Comparison of ENCODE assay signal across 8 mouse cellular contexts in genomic region chrX:163908337-163909250, GRCm38 (mm10). TPM values are rescaled to one million over a fixed set of nuclear protein-coding genes. Genes with fewer than 3 reads are reported as not detected.
DNase-seq lines count a peak whose midpoint lies in the region; ATAC-seq and TF ChIP-seq lines count a peak whose summit lies in the region.

Gene Ap1s2, plus strand, starts transcription at chrX:163909017.

- 22% methylated on average over 60 of the region's 80 CpGs for WGBS in forebrain, embryonic 12.5 days
- 19% methylated on average over 74 of the region's 80 CpGs for WGBS in heart, postnatal 0 days
- WGBS in liver, embryonic 16.5 days (ENCODE audit: insufficient replicate concordance), result 19% methylated on average over 77 of the region's 80 CpGs
- WGBS in neural tube, embryonic 13.5 days, result 18% methylated on average over 74 of the region's 80 CpGs

- ATAC-seq in forebrain, embryonic 12.5 days (ENCODE audit: low FRiP score), result peak; percentile 99
- ATAC-seq in heart, postnatal 0 days (ENCODE audit: insufficient read depth, low read depth), result peak; percentile 99
- peak; percentile 99 for ATAC-seq in liver, embryonic 16.5 days (ENCODE audit: low read depth)
- ATAC-seq in neural tube, embryonic 13.5 days (ENCODE audit: low read depth), result peak; percentile 100

- TF ChIP-seq POLR2A in testis, adult 2 months (IDR thresholded peaks at IDR 0.05; ENCODE audit: control insufficient read depth, low read depth, low read length), result peak; percentile 42

- TF ChIP-seq EP300 in heart, postnatal 0 days (IDR thresholded peaks at IDR 0.05; ENCODE audit: low read depth), result no peak

- no peak for TF ChIP-seq CTCF in E14TG2a.4 (conservative IDR thresholded peaks at IDR 0.05; ENCODE audit: low read length)
- peak; percentile 18; the same call in 1 of the 2 replicates for TF ChIP-seq CTCF in heart, postnatal 0 days (IDR thresholded peaks at IDR 0.05; ENCODE audit: low read depth)
- TF ChIP-seq CTCF in testis, adult 2 months (IDR thresholded peaks at IDR 0.05; ENCODE audit: control insufficient read depth, insufficient read depth, insufficient replicate concordance, low read depth, low read length), result no peak

- H3K27ac ChIP-seq in forebrain, embryonic 12.5 days, result peak within 1 kb of the TSS; percentile 94
- H3K27ac ChIP-seq in heart, postnatal 0 days (ENCODE audit: low read depth), result peak within 1 kb of the TSS; percentile 83
- peak within 1 kb of the TSS; percentile 81 for H3K27ac ChIP-seq in liver, embryonic 16.5 days (ENCODE audit: low read length)
- peak within 1 kb of the TSS; percentile 91 for H3K27ac ChIP-seq in neural tube, embryonic 13.5 days (replicated peaks)
- peak within 1 kb of the TSS; percentile 84 for H3K27ac ChIP-seq in testis, adult 2 months (ENCODE audit: control insufficient read depth, insufficient read depth, low read depth, low read length)

- DNase-seq in c-Kit-positive CD71-positive TER-119-positive erythroid progenitor cells, embryonic 14.5 days (ENCODE audit: low spot score), result peak; percentile 87
- peak; percentile 84 for DNase-seq in heart, postnatal 0 days (ENCODE audit: low spot score)
- peak; percentile 93 to 96 for DNase-seq in kidney, postnatal 4 days

- peak within 1 kb of the TSS; percentile 52 for H3K4me2 ChIP-seq in forebrain, embryonic 12.5 days
- H3K4me2 ChIP-seq in heart, postnatal 0 days (ENCODE audit: low read depth, low read length), result peak within 1 kb of the TSS; percentile 63
- H3K4me2 ChIP-seq in liver, embryonic 16.5 days (ENCODE audit: low read depth, low read length), result peak within 1 kb of the TSS; percentile 92
- H3K4me2 ChIP-seq in neural tube, embryonic 13.5 days, result peak within 1 kb of the TSS; percentile 57

- H3K36me3 ChIP-seq in E14TG2a.4 (ENCODE audit: insufficient read depth, low read length), result no peaks in the 10 kb centered on the region
- no peaks in the 10 kb centered on the region for H3K36me3 ChIP-seq in forebrain, embryonic 12.5 days (replicated peaks)
- no peaks in the 10 kb centered on the region for H3K36me3 ChIP-seq in heart, postnatal 0 days (replicated peaks; ENCODE audit: control insufficient read depth, insufficient read depth, low read length)
- H3K36me3 ChIP-seq in liver, embryonic 16.5 days (ENCODE audit: control insufficient read depth, insufficient read depth), result no peaks in the 10 kb centered on the region
- no peaks in the 10 kb centered on the region for H3K36me3 ChIP-seq in neural tube, embryonic 13.5 days
- no peaks in the 10 kb centered on the region for H3K36me3 ChIP-seq in testis, adult 2 months (ENCODE audit: control insufficient read depth, insufficient read depth, low read length)

- peak within 1 kb of the TSS; percentile 61 for H3K9ac ChIP-seq in forebrain, embryonic 12.5 days
- peak within 1 kb of the TSS; percentile 60 for H3K9ac ChIP-seq in heart, postnatal 0 days (replicated peaks; ENCODE audit: low read depth, low read length)
- peak within 1 kb of the TSS; percentile 73 for H3K9ac ChIP-seq in liver, embryonic 16.5 days (ENCODE audit: low read depth, low read length)
- H3K9ac ChIP-seq in neural tube, embryonic 13.5 days, result peak within 1 kb of the TSS; percentile 74

- no peaks in the 10 kb centered on the region for H3K9me3 ChIP-seq in E14TG2a.4 (ENCODE audit: low read length)
- no peaks in the 10 kb centered on the region for H3K9me3 ChIP-seq in forebrain, embryonic 12.5 days
- H3K9me3 ChIP-seq in heart, postnatal 0 days (replicated peaks; ENCODE audit: control insufficient read depth, low read length), result no peaks in the 10 kb centered on the region
- no peaks in the 10 kb centered on the region for H3K9me3 ChIP-seq in liver, embryonic 16.5 days (replicated peaks; ENCODE audit: control insufficient read depth, low read length)
- no peaks in the 10 kb centered on the region for H3K9me3 ChIP-seq in neural tube, embryonic 13.5 days

- 0 out of 2 replicates have a peak, but pooled peaks cover 9% of the 10 kb centered on the region for H3K4me1 ChIP-seq in E14TG2a.4 (replicated peaks; ENCODE audit: low read depth, low read length)
- no peaks in the 10 kb centered on the region for H3K4me1 ChIP-seq in forebrain, embryonic 12.5 days
- H3K4me1 ChIP-seq in heart, postnatal 0 days (ENCODE audit: control insufficient read depth, insufficient read depth), result no peaks in the 10 kb centered on the region
- no peaks in the 10 kb centered on the region; the same call in none of the 2 replicates for H3K4me1 ChIP-seq in liver, embryonic 16.5 days (ENCODE audit: control insufficient read depth, low read depth, low read length)
- H3K4me1 ChIP-seq in neural tube, embryonic 13.5 days (replicated peaks), result no peaks in the 10 kb centered on the region
- no peaks in the 10 kb centered on the region for H3K4me1 ChIP-seq in testis, adult 2 months (ENCODE audit: control insufficient read depth, insufficient read depth, low read length)

- peak within 1 kb of the TSS; percentile 83 for H3K4me3 ChIP-seq in E14TG2a.4 (replicated peaks; ENCODE audit: low read length)
- H3K4me3 ChIP-seq in forebrain, embryonic 12.5 days (replicated peaks), result peak within 1 kb of the TSS; percentile 61
- peak within 1 kb of the TSS; percentile 82 for H3K4me3 ChIP-seq in heart, postnatal 0 days (ENCODE audit: low read depth, low read length)
- peak within 1 kb of the TSS; percentile 76 for H3K4me3 ChIP-seq in liver, embryonic 16.5 days (ENCODE audit: low read depth, low read length)
- H3K4me3 ChIP-seq in neural tube, embryonic 13.5 days, result peak within 1 kb of the TSS; percentile 62
- H3K4me3 ChIP-seq in testis, adult 2 months (ENCODE audit: control insufficient read depth, low read depth, low read length), result peak within 1 kb of the TSS; percentile 84

- H3K27me3 ChIP-seq in E14TG2a.4 (ENCODE audit: insufficient read depth, low read length), result no peaks in the 10 kb centered on the region
- H3K27me3 ChIP-seq in forebrain, embryonic 12.5 days, result no peaks in the 10 kb centered on the region; the same call in none of the 2 replicates
- H3K27me3 ChIP-seq in heart, postnatal 0 days (ENCODE audit: control insufficient read depth, insufficient read depth, low read length), result no peaks in the 10 kb centered on the region
- peaks cover 10% of the 10 kb centered on the region for H3K27me3 ChIP-seq in liver, embryonic 16.5 days (ENCODE audit: control insufficient read depth, insufficient read depth, low read depth, low read length)
- H3K27me3 ChIP-seq in neural tube, embryonic 13.5 days, result no peaks in the 10 kb centered on the region
- H3K27me3 ChIP-seq in testis, adult 2 months (ENCODE audit: control insufficient read depth, insufficient read depth, low read length), result no peaks in the 10 kb centered on the region

RNA-seq across cellular contexts. Expression of gene Ap1s2, which starts in this region (rescaled TPM):
- polyA plus RNA-seq in forebrain, embryonic 12.5 days (2016; fragmentation: Nextera tagmentation; extraction: Ambion mirVana), result 48.3 and 52.2 TPM in 2 replicates
- 10.5 and 12.0 TPM in 2 replicates for total RNA-seq in heart, postnatal 0 days (2014; rRNA removed; ENCODE audit: low replicate concordance)
- 16.0 and 17.7 TPM in 2 replicates for polyA plus RNA-seq in heart, postnatal 0 days (2015; fragmentation: Nextera tagmentation; extraction: Ambion mirVana)
- polyA plus RNA-seq in liver, embryonic 16.5 days (2015; fragmentation: Nextera tagmentation; extraction: Ambion mirVana), result 5.4 and 5.5 TPM in 2 replicates
- 89.9 and 90.3 TPM in 2 replicates for polyA plus RNA-seq in neural tube, embryonic 13.5 days (2015; fragmentation: Nextera tagmentation; extraction: Ambion mirVana)
- 1.9 and 2.3 TPM in 2 replicates for polyA plus RNA-seq in testis, adult 2 months (2012; rRNA removed)

Comparison
In these comparisons a context has a peak if more than half of its experiments do, and no peak if none do; other contexts are left out.
1. Peak in every context shown above with its lines: DNase-seq, ATAC-seq, H3K4me3 ChIP-seq and H3K27ac ChIP-seq.